ENCODE assay signal across 8 mouse cellular contexts in genomic region chr5:147893766-147894454, GRCm38 (mm10). TPM values are rescaled to one million over a fixed set of nuclear protein-coding genes. Genes with fewer than 3 reads are reported as not detected.
A peak's percentile ranks its signal among the peaks of the same experiment; 100 is the strongest.
DNase-seq lines count a peak whose midpoint lies in the region; ATAC-seq lines count a peak whose summit lies in the region.

No protein-coding gene starts in this region.

- H3K27me3 ChIP-seq in embryonic facial prominence, embryonic 14.5 days (replicated peaks; ENCODE audit: control insufficient read depth, insufficient read depth, low read length) = peaks cover 10% of the 10 kb centered on the region
- H3K27me3 ChIP-seq in hindbrain, embryonic 16.5 days (replicated peaks; ENCODE audit: control insufficient read depth, insufficient read depth, low read length) = no peaks in the 10 kb centered on the region; the same call in 1 of the 2 replicates
- H3K27me3 ChIP-seq in liver, embryonic 16.5 days (ENCODE audit: control insufficient read depth, insufficient read depth, low read depth, low read length) = no peaks in the 10 kb centered on the region
- peaks cover 9% of the 10 kb centered on the region; the same call in 1 of the 2 replicates for H3K27me3 ChIP-seq in neural tube, embryonic 15.5 days (replicated peaks)

- H3K4me2 ChIP-seq in embryonic facial prominence, embryonic 14.5 days (ENCODE audit: low read depth, low read length) = peak overlapping the region; percentile 98
- H3K4me2 ChIP-seq in hindbrain, embryonic 16.5 days (ENCODE audit: low read length) = peak overlapping the region; percentile 94
- H3K4me2 ChIP-seq in liver, embryonic 16.5 days (ENCODE audit: low read depth, low read length) = peak overlapping the region; percentile 78
- H3K4me2 ChIP-seq in neural tube, embryonic 15.5 days = peak overlapping the region; percentile 69

- H3K4me3 ChIP-seq in embryonic facial prominence, embryonic 14.5 days (ENCODE audit: low read depth, low read length) = peak overlapping the region; percentile 75
- peak overlapping the region; percentile 80 for H3K4me3 ChIP-seq in hindbrain, embryonic 16.5 days (ENCODE audit: low read length)
- H3K4me3 ChIP-seq in liver, embryonic 16.5 days (ENCODE audit: low read depth, low read length) = peak overlapping the region; percentile 81
- H3K4me3 ChIP-seq in neural tube, embryonic 15.5 days (replicated peaks) = peak overlapping the region; percentile 60

- peak overlapping the region; percentile 67 for H3K9ac ChIP-seq in embryonic facial prominence, embryonic 14.5 days (ENCODE audit: low read depth, low read length)
- H3K9ac ChIP-seq in hindbrain, embryonic 16.5 days (ENCODE audit: low read depth, low read length) = peak overlapping the region; percentile 67
- peak overlapping the region; percentile 84 for H3K9ac ChIP-seq in liver, embryonic 16.5 days (ENCODE audit: low read depth, low read length)
- peak overlapping the region; percentile 46 for H3K9ac ChIP-seq in neural tube, embryonic 15.5 days (replicated peaks)

- no peak overlapping the region for H3K27ac ChIP-seq in embryonic facial prominence, embryonic 14.5 days (replicated peaks; ENCODE audit: low read depth, low read length)
- no peak overlapping the region for H3K27ac ChIP-seq in hindbrain, embryonic 16.5 days (ENCODE audit: low read depth, low read length)
- peak overlapping the region; percentile 87 for H3K27ac ChIP-seq in liver, embryonic 16.5 days (ENCODE audit: low read length)
- no peak overlapping the region for H3K27ac ChIP-seq in neural tube, embryonic 15.5 days (replicated peaks)

- DNase-seq in adrenal gland, postnatal 10 days = peak; percentile 55
- no peak for DNase-seq in adrenal gland, adult 2 months
- peak; percentile 28 for DNase-seq in MN1 (ENCODE audit: low spot score)
- peak; percentile 33 for DNase-seq in embryonic facial prominence, embryonic 14.5 days (ENCODE audit: low spot score)
- no peak for DNase-seq in right cerebral cortex, postnatal 10 days (ENCODE audit: low spot score in 2 of 2)

- ATAC-seq in embryonic facial prominence, embryonic 14.5 days (ENCODE audit: low read depth) = peak; percentile 23; the same call in 1 of the 2 replicates
- ATAC-seq in hindbrain, embryonic 16.5 days = peak; percentile 44; the same call in 1 of the 2 replicates
- ATAC-seq in liver, embryonic 16.5 days (ENCODE audit: low read depth) = peak; percentile 35
- peak; percentile 63 for ATAC-seq in neural tube, embryonic 15.5 days (ENCODE audit: low FRiP score)

- H3K4me1 ChIP-seq in embryonic facial prominence, embryonic 14.5 days (ENCODE audit: control insufficient read depth, insufficient read depth, low read length) = 0 out of 2 replicates have a peak, but pooled peaks cover 3% of the 10 kb centered on the region
- H3K4me1 ChIP-seq in hindbrain, embryonic 16.5 days (ENCODE audit: control insufficient read depth, insufficient read depth, low read depth, low read length) = peaks cover 9% of the 10 kb centered on the region
- peaks cover 31% of the 10 kb centered on the region for H3K4me1 ChIP-seq in liver, embryonic 16.5 days (ENCODE audit: control insufficient read depth, low read depth, low read length)
- H3K4me1 ChIP-seq in neural tube, embryonic 15.5 days = peaks cover 21% of the 10 kb centered on the region

- no peaks in the 10 kb centered on the region for H3K36me3 ChIP-seq in embryonic facial prominence, embryonic 14.5 days (ENCODE audit: control insufficient read depth, insufficient read depth, low read length)
- no peaks in the 10 kb centered on the region for H3K36me3 ChIP-seq in hindbrain, embryonic 16.5 days (ENCODE audit: control insufficient read depth, insufficient read depth, low read length)
- no peaks in the 10 kb centered on the region; the same call in 1 of the 2 replicates for H3K36me3 ChIP-seq in liver, embryonic 16.5 days (ENCODE audit: control insufficient read depth, insufficient read depth)
- H3K36me3 ChIP-seq in neural tube, embryonic 15.5 days = no peaks in the 10 kb centered on the region

- H3K9me3 ChIP-seq in embryonic facial prominence, embryonic 14.5 days (ENCODE audit: control insufficient read depth, low read length) = no peaks in the 10 kb centered on the region
- H3K9me3 ChIP-seq in hindbrain, embryonic 16.5 days (ENCODE audit: control insufficient read depth, low read length) = no peaks in the 10 kb centered on the region
- no peaks in the 10 kb centered on the region for H3K9me3 ChIP-seq in liver, embryonic 16.5 days (replicated peaks; ENCODE audit: control insufficient read depth, low read length)
- H3K9me3 ChIP-seq in neural tube, embryonic 15.5 days (replicated peaks) = no peaks in the 10 kb centered on the region

- WGBS in embryonic facial prominence, embryonic 14.5 days = under 1% methylated on average over 25 of the region's 25 CpGs
- whole genome bisulfite sequencing in hindbrain, embryonic 16.5 days = 1% methylated on average over 25 of the region's 25 CpGs
- WGBS in liver, embryonic 16.5 days (ENCODE audit: insufficient replicate concordance) = 3% methylated on average over 25 of the region's 25 CpGs
- WGBS in neural tube, embryonic 15.5 days = 2% methylated on average over 25 of the region's 25 CpGs

RNA-seq across cellular contexts. Expression of gene Slc46a3, which starts 0.7 kb away (rescaled TPM):
- total RNA-seq in adrenal gland, postnatal 10 days (2021) = 1 to 10 TPM; 6.8 to 8.4 TPM
- total RNA-seq in adrenal gland, adult 2 months (2021) = 10 to 100 TPM; 17.1 to 19.8 TPM
- 49.2 and 55.1 TPM in 2 replicates for polyA plus RNA-seq in adrenal gland, adult 2 months (2012; rRNA removed)
- polyA plus RNA-seq in embryonic facial prominence, embryonic 14.5 days (2014; fragmentation: Nextera tagmentation; extraction: Ambion mirVana) = 3.9 and 4.5 TPM in 2 replicates
- 5.4 and 6.3 TPM in 2 replicates for polyA plus RNA-seq in hindbrain, embryonic 16.5 days (2015; fragmentation: Nextera tagmentation; extraction: Ambion mirVana)
- polyA plus RNA-seq in liver, embryonic 16.5 days (2015; fragmentation: Nextera tagmentation; extraction: Ambion mirVana) = 16.2 and 16.6 TPM in 2 replicates
- polyA plus RNA-seq in neural tube, embryonic 15.5 days (2015; fragmentation: Nextera tagmentation; extraction: Ambion mirVana) = 5.1 and 5.5 TPM in 2 replicates

RNA-seq across cellular contexts. Expression of gene Pomp, which starts 33.6 kb away (rescaled TPM):
- 100 to 1,000 TPM; 150 to 160 TPM for total RNA-seq in adrenal gland, postnatal 10 days (2021)
- 100 to 1,000 TPM; 187 to 199 TPM for total RNA-seq in adrenal gland, adult 2 months (2021)
- polyA plus RNA-seq in adrenal gland, adult 2 months (2012; rRNA removed) = 12.2 and 21.1 TPM in 2 replicates
- 459 and 481 TPM in 2 replicates for polyA plus RNA-seq in embryonic facial prominence, embryonic 14.5 days (2014; fragmentation: Nextera tagmentation; extraction: Ambion mirVana)
- polyA plus RNA-seq in hindbrain, embryonic 16.5 days (2015; fragmentation: Nextera tagmentation; extraction: Ambion mirVana) = 482 and 537 TPM in 2 replicates
- polyA plus RNA-seq in liver, embryonic 16.5 days (2015; fragmentation: Nextera tagmentation; extraction: Ambion mirVana) = 172 and 202 TPM in 2 replicates
- polyA plus RNA-seq in neural tube, embryonic 15.5 days (2015; fragmentation: Nextera tagmentation; extraction: Ambion mirVana) = 497 and 516 TPM in 2 replicates

Comparison
In these comparisons a context has a peak if more than half of its experiments do, and no peak if none do; other contexts are left out.
1. DNase-seq: peak in adrenal gland, postnatal 10 days (single experiment), MN1 (single experiment) and embryonic facial prominence, embryonic 14.5 days (single experiment); none in adrenal gland, adult 2 months (single experiment) and right cerebral cortex, postnatal 10 days (0 of 2).
2. Peak in every context shown above with its lines, with median percentiles within 50 percentile points of each other: ATAC-seq, H3K4me2 ChIP-seq, H3K4me3 ChIP-seq and H3K9ac ChIP-seq.